Mouse (Mus musculus) bone marrow, adult 2 months (tissue): Measurements from ENCODE around the gene Efcab12.

Experiments
- CTCF ChIP-seq: fragments of 200-500 bp; IDR thresholded peaks from 2 replicates; pipeline ENCODE4 v1.5.1; 2011; ENCODE audit warnings: low read length, control low read depth; ENCODE audit not compliant: control insufficient read depth, insufficient read depth
- POLR2A ChIP-seq: fragments of 200-500 bp; IDR thresholded peaks from 2 replicates; pipeline ENCODE4 v1.6.1; 2011; ENCODE audit warnings: low read depth, mild to moderate bottlenecking, control low read depth, low read length, borderline replicate concordance; ENCODE audit not compliant: control insufficient read depth

- TF ChIP-seq CTCF (no peak), POLR2A (no peak)
Measured at GRCm38 (mm10) chr6:115884018-115884417, 45.8 kb upstream of the Efcab12 start.
